8 mouse cellular contexts compared by ENCODE assay signal in the genomic region with DNA sequence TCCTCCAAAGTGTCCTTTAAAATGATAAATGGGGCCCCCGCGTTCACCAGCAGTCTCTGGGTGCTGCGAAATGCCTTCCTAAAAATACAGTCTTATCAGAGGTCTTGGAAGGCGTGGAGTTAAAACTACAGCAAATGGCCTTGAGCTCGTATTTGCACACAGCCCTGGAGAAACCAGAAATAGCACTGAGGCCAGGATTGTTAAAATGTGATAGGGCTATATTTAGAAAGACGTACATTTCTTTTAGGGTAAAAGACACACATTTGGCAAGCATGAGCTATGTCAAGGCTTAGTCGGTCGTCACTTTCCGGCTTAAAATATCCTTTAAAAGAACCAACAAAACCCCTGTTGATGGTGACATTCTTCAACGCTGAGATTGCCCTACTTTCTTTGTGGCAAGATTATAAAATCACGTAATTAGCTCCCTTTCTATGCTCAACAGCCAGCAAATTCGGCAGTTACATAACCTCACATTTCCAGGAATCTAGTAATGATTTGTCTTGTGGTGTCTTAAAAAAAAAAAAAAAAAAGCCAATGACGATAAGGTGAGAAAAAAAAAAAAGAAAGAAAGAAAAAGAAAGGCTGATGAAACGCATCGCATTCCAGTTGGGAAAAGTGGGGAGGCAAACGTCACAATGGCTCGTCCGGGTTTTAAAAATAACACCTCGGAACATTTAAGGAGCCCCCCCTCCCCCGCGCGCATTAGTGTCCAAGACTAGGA. TPM values are rescaled to one million over a fixed set of nuclear protein-coding genes. Genes with fewer than 3 reads are reported as not detected.
A peak's percentile ranks its signal among the peaks of the same experiment; 100 is the strongest.
DNase-seq lines count a peak whose midpoint lies in the region; ATAC-seq and TF ChIP-seq lines count a peak whose summit lies in the region.

No protein-coding gene starts in this region.

- WGBS in intestine, embryonic 15.5 days: under 1% methylated on average over 22 of the region's 22 CpGs

- H3K9ac ChIP-seq in intestine, embryonic 15.5 days: peak overlapping the region; percentile 90

- peaks cover 32% of the 10 kb centered on the region for H3K4me1 ChIP-seq in bone marrow macrophage, adult 2 months (ENCODE audit: control insufficient read depth, insufficient read depth, low read length)
- peaks cover 22% of the 10 kb centered on the region for H3K4me1 ChIP-seq in intestine, embryonic 15.5 days (replicated peaks)

- H3K9me3 ChIP-seq in intestine, embryonic 15.5 days: no peaks in the 10 kb centered on the region

- no peak overlapping the region for H3K27ac ChIP-seq in bone marrow macrophage, adult 2 months (ENCODE audit: insufficient read depth, low read depth, low read length)
- H3K27ac ChIP-seq in intestine, embryonic 15.5 days: peak overlapping the region; percentile 97

- peak; percentile 13 for DNase-seq in gastrocnemius, postnatal 25 days
- DNase-seq in gastrocnemius, postnatal 14 days: no peak
- DNase-seq in frontal cortex, adult 2 months (ENCODE audit: extremely low spot score in 1 of 2, low spot score in 1 of 2): peak; percentile 52 to 55
- DNase-seq in lung, postnatal 14 days: peak; percentile 10
- DNase-seq in skeletal muscle tissue, adult 2 months (ENCODE audit: low read depth, low spot score): peak; percentile 75
- no peak for DNase-seq in thymus, postnatal 4 days

- no peaks in the 10 kb centered on the region for H3K27me3 ChIP-seq in intestine, embryonic 15.5 days (replicated peaks)

- H3K4me2 ChIP-seq in intestine, embryonic 15.5 days (replicated peaks): peak overlapping the region; percentile 97

- no peak for TF ChIP-seq CTCF in bone marrow macrophage, adult 2 months (IDR thresholded peaks at IDR 0.05; ENCODE audit: low read depth, low read length)

- intact Hi-C loops in gastrocnemius, postnatal 14 days (cut with DNase I; ENCODE audit: low total_unique reads): no loop called here

- H3K4me3 ChIP-seq in bone marrow macrophage, adult 2 months (ENCODE audit: insufficient read depth, low read length): peak overlapping the region; percentile 85
- H3K4me3 ChIP-seq in intestine, embryonic 15.5 days (replicated peaks): peak overlapping the region; percentile 97

- ATAC-seq in intestine, embryonic 15.5 days: no peak

- no peaks in the 10 kb centered on the region for H3K36me3 ChIP-seq in intestine, embryonic 15.5 days

- TF ChIP-seq POLR2A in bone marrow macrophage, adult 2 months (IDR thresholded peaks at IDR 0.05; ENCODE audit: borderline replicate concordance, low read depth, low read length): no peak

RNA-seq across cellular contexts. Expression of a gene that starts 1.4 kb away (rescaled TPM):
- total RNA-seq in gastrocnemius, postnatal 25 days (2021): 10 to 100 TPM; 21.4 to 53.7 TPM
- total RNA-seq in gastrocnemius, postnatal 14 days (2021): 10 to 100 TPM; 15.7 to 39.9 TPM
- 11.7 and 13.1 TPM in 2 replicates for polyA plus RNA-seq in bone marrow macrophage, adult 2 months (2012; ENCODE audit: insufficient read depth, insufficient read length, missing spikeins)
- 7.5 and 10.9 TPM in 2 replicates for polyA plus RNA-seq in frontal cortex, adult 2 months (2012; rRNA removed)
- 31.9 and 34.4 TPM in 2 replicates for polyA plus RNA-seq in intestine, embryonic 15.5 days (2015; fragmentation: Nextera tagmentation; extraction: Ambion mirVana)

RNA-seq across cellular contexts. Expression of a gene that starts 50.0 kb away (rescaled TPM):
- 10 to 100 TPM; 62.9 to 64.6 TPM for total RNA-seq in gastrocnemius, postnatal 25 days (2021)
- total RNA-seq in gastrocnemius, postnatal 14 days (2021): 10 to 100 TPM; 47.4 to 65.3 TPM
- polyA plus RNA-seq in bone marrow macrophage, adult 2 months (2012; ENCODE audit: insufficient read depth, insufficient read length, missing spikeins): 39.3 and 41.6 TPM in 2 replicates
- 89.2 and 100 TPM in 2 replicates for polyA plus RNA-seq in frontal cortex, adult 2 months (2012; rRNA removed)
- polyA plus RNA-seq in intestine, embryonic 15.5 days (2015; fragmentation: Nextera tagmentation; extraction: Ambion mirVana): 41.8 and 46.8 TPM in 2 replicates

Comparison
In these comparisons a context has a peak if more than half of its experiments do, and no peak if none do; other contexts are left out.
1. DNase-seq: peak in gastrocnemius, postnatal 25 days (single experiment), frontal cortex, adult 2 months (2 of 2), lung, postnatal 14 days (single experiment) and skeletal muscle tissue, adult 2 months (single experiment); none in gastrocnemius, postnatal 14 days (single experiment) and thymus, postnatal 4 days (single experiment).